Mouse (Mus musculus): ENCODE results near the gene Ralgds.

- no peak for TF ChIP-seq POLR2A (IDR thresholded peaks at IDR 0.05; ENCODE audit: borderline replicate concordance, insufficient read depth, low read length)
- no peak for TF ChIP-seq CTCF (IDR thresholded peaks at IDR 0.05; ENCODE audit: borderline replicate concordance, insufficient read depth, low read depth, low read length)
These were observed 43.5 kb upstream of the Ralgds start for GRCm38 (mm10) chr2:28469461-28469860.
